Mouse (Mus musculus) brain, embryonic 18.5 days (tissue): ENCODE results near the gene Dpep2nb.
"Not testable (repeated sequence)": the region's sequence is repeated elsewhere in the genome, so short reads cannot be mapped to it uniquely, and the experiment has no call there.

Experiments used
- DNase-seq: peaks from one replicate; pipeline ENCODE4 v3.0.0-alpha.2; 2012; ENCODE audit warnings: low read depth, low spot score

Gene Dpep2nb

GRCm38 (mm10) chr8:106005875-106006274, at the start of gene Dpep2nb:
Dpep2nb (minus strand) TSS chr8:106005975.
- no peak for DNase-seq

- DNase-seq, result no peak
Observed at GRCm38 (mm10) chr8:106055038-106055437, 49.3 kb upstream of the Dpep2nb start.

GRCm38 (mm10) chr8:106054190-106054811, 48.5 kb upstream of the Dpep2nb start:
- DNase-seq, result no peak

- no peak for DNase-seq
Observed at GRCm38 (mm10) chr8:106052510-106053089, 46.8 kb upstream of the Dpep2nb start.

GRCm38 (mm10) chr8:106051068-106051467, 45.3 kb upstream of the Dpep2nb start:
- no peak for DNase-seq

GRCm38 (mm10) chr8:106049840-106050239, 44.1 kb upstream of the Dpep2nb start:
- no peak for DNase-seq

GRCm38 (mm10) chr8:106047854-106048630, 42.3 kb upstream of the Dpep2nb start:
- DNase-seq, result no peak

- DNase-seq, result no peak
Observed at GRCm38 (mm10) chr8:106046872-106047559, 41.2 kb upstream of the Dpep2nb start.

- DNase-seq, result no peak
Observed at GRCm38 (mm10) chr8:106044151-106044550, 38.4 kb upstream of the Dpep2nb start.

GRCm38 (mm10) chr8:106043055-106043454, 37.3 kb upstream of the Dpep2nb start:
- no peak for DNase-seq

GRCm38 (mm10) chr8:106040218-106040617, 34.4 kb upstream of the Dpep2nb start:
- DNase-seq, result no peak

GRCm38 (mm10) chr8:106039605-106040004, 33.8 kb upstream of the Dpep2nb start:
- DNase-seq, result no peak

- DNase-seq, result no peak
Observed at GRCm38 (mm10) chr8:106038721-106039120, 32.9 kb upstream of the Dpep2nb start.

GRCm38 (mm10) chr8:106022483-106022882, 16.7 kb upstream of the Dpep2nb start:
- peak; percentile 30 for DNase-seq

- DNase-seq, result no peak
Observed at GRCm38 (mm10) chr8:106018039-106018438, 12.3 kb upstream of the Dpep2nb start.

GRCm38 (mm10) chr8:106017130-106017529, 11.4 kb upstream of the Dpep2nb start:
- DNase-seq, result no peak

- no peak for DNase-seq
Observed at GRCm38 (mm10) chr8:106016284-106016683, 10.5 kb upstream of the Dpep2nb start.

GRCm38 (mm10) chr8:106012203-106012602, 6.4 kb upstream of the Dpep2nb start:
- DNase-seq, result not testable (repeated sequence)

GRCm38 (mm10) chr8:106011643-106011986, 5.8 kb upstream of the Dpep2nb start, which contains the start of gene Ddx28:
Ddx28 (minus strand) TSS chr8:106011882.
- DNase-seq, result no peak

- DNase-seq, result peak; percentile 88
Observed at GRCm38 (mm10) chr8:106010748-106011642, 5.2 kb upstream of the Dpep2nb start.

- DNase-seq, result not testable (repeated sequence)
Observed at GRCm38 (mm10) chr8:106007891-106008290, 2.1 kb upstream of the Dpep2nb start.
